Mouse (Mus musculus) intestine, postnatal 0 days (tissue): ENCODE measurements around the gene Arhgef15. TPM values are rescaled to one million over a fixed set of nuclear protein-coding genes. Genes with fewer than 3 reads are reported as not detected.

Experiments
- ATAC-seq: fragments of 200-750 bp; cut with Nextera tagmentation; 2 replicates; pipeline ENCODE4 v1.8.0; 2017; ENCODE audit warnings: mild to moderate bottlenecking, moderate TSS enrichment, moderate library complexity
- H3K27ac ChIP-seq: fragments of 300-500 bp; sonication (generic); 2 replicates; pipeline ENCODE4 v1.5.1; 2014; ENCODE audit warnings: mild to moderate bottlenecking, low read depth, low read length, moderate library complexity
- H3K27me3 ChIP-seq: fragments of 300-500 bp; sonication (generic); replicated peaks from 2 replicates; pipeline ENCODE4 v1.6.1; 2014; ENCODE audit warnings: low read length, mixed read lengths; ENCODE audit not compliant: control insufficient read depth, insufficient read depth
- H3K36me3 ChIP-seq: fragments of 300-500 bp; sonication (generic); 2 replicates; pipeline ENCODE4 v1.6.1; 2014; ENCODE audit warnings: mild to moderate bottlenecking, moderate library complexity; ENCODE audit not compliant: control insufficient read depth, insufficient read depth
- H3K4me1 ChIP-seq: fragments of 300-500 bp; sonication (generic); replicated peaks from 2 replicates; pipeline ENCODE4 v1.6.1; 2014; ENCODE audit warnings: antibody characterized with exemption, low read length, mixed read lengths; ENCODE audit not compliant: control insufficient read depth, insufficient read depth
- H3K4me2 ChIP-seq: fragments of 300-500 bp; sonication (generic); replicated peaks from 2 replicates; pipeline ENCODE4 v1.6.1; 2014; ENCODE audit warnings: low read depth, mild to moderate bottlenecking, moderate library complexity
- H3K4me3 ChIP-seq: fragments of 300-500 bp; sonication (generic); 2 replicates; pipeline ENCODE4 v1.5.1; 2014; ENCODE audit warnings: low read depth, low read length
- H3K9ac ChIP-seq: fragments of 300-500 bp; sonication (generic); 2 replicates; pipeline ENCODE4 v1.6.1; 2014; ENCODE audit warnings: mild to moderate bottlenecking, low read depth, low read length
- H3K9me3 ChIP-seq: fragments of 300-500 bp; sonication (generic); 2 replicates; pipeline ENCODE4 v1.6.1; 2016; ENCODE audit warnings: mixed run types; ENCODE audit not compliant: control insufficient read depth
- CTCF ChIP-seq: sonication (generic); IDR thresholded peaks from 2 replicates; pipeline ENCODE4 v1.5.1; 2016; ENCODE audit warnings: low read depth, mild to moderate bottlenecking, control low read depth, antibody characterized with exemption, moderate library complexity
- WGBS: fragments of 180-500 bp; shearing (Covaris S2); extraction: QIAGEN DNeasy Blood & Tissue Kit; methylation state at CpG from one replicate; pipeline ENCODE4 v1.1.7; 2014; 5-methylcytosine and 5-hydroxymethylcytosine counted together
- polyA plus RNA-seq: library from polyadenylated mRNA; unstranded; fragments of >200 nt; fragmentation: Nextera tagmentation; extraction: Ambion mirVana; gene quantifications from 2 replicates; pipeline ENCODE4 v1.2.1, GENCODE M21; 2015

Gene Arhgef15
- polyA plus RNA-seq, 1 experiment from 2014 or later: 2.6 TPM

DNA sequence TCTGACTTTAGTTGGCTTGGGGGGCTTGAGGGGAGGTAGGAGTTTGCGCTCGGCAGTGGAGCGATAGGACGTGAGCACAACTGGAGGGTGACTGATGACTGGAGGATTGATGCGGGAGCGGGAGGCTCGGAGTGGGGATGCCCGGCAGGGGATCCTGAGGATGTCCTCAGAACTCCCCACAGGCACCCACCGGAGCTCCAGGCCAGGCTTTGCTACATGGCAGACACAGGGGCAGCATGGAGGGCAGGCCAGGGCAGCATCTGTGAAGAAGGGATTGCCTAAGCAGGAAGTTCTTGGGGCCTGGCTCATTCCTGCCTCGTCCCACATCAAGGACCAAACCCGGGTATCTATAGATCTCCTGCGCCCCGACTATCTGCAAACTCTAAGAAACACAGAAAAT is 3.4 kb downstream of the Arhgef15 start:
- WGBS: 16% methylated on average over 13 of the region's 13 CpGs
- peak overlapping the region; percentile 66 for H3K4me2 ChIP-seq
- TF ChIP-seq CTCF: no peak
- 0 out of 2 replicates have a peak, but pooled peaks cover 2% of the 10 kb centered on the region for H3K4me1 ChIP-seq
- H3K27me3 ChIP-seq: peaks cover 20% of the 10 kb centered on the region
- peak overlapping the region; percentile 22; the same call in 1 of the 2 replicates for H3K9ac ChIP-seq
- peak overlapping the region; percentile 29 for H3K4me3 ChIP-seq
- no peak overlapping the region for H3K27ac ChIP-seq
- ATAC-seq: no peak
- no peaks in the 10 kb centered on the region for H3K9me3 ChIP-seq
- H3K36me3 ChIP-seq: no peaks in the 10 kb centered on the region

DNA sequence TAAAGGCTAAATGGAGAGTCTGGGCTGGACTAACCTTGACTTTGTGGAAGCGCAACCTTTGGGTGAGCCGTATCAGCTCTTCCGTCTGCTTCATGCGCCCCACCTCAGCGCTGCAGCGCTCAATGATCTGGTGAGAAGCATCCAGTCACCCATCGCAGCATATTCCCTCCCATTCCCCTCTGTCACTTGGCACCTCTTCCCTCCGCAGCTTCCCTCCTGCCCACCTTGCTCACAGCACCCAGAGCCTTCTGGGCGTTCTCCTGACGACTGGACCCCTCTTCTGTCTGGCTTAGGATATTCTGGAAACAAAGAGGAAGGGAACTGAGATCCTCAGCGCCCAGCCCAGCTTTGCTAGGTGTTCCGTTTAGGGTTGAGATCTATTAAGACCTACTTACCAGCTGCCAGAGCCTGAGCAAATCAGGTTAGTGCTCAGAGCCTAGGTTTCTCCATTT is 9.7 kb downstream of the Arhgef15 start:
- ATAC-seq: no peak
- Histone ChIP-seq H3K36me3 (no peaks in the 10 kb centered on the region), H3K4me2 (no peak overlapping the region; the same call in 1 of the 2 replicates), H3K9me3 (no peaks in the 10 kb centered on the region), H3K27me3 (0 out of 2 replicates have a peak, but pooled peaks cover 7% of the 10 kb centered on the region), H3K4me1 (no peaks in the 10 kb centered on the region), H3K27ac (no peak overlapping the region), H3K9ac (no peak overlapping the region), H3K4me3 (no peak overlapping the region)
- WGBS: 16% methylated on average over 12 of the region's 12 CpGs
- no peak for TF ChIP-seq CTCF

DNA sequence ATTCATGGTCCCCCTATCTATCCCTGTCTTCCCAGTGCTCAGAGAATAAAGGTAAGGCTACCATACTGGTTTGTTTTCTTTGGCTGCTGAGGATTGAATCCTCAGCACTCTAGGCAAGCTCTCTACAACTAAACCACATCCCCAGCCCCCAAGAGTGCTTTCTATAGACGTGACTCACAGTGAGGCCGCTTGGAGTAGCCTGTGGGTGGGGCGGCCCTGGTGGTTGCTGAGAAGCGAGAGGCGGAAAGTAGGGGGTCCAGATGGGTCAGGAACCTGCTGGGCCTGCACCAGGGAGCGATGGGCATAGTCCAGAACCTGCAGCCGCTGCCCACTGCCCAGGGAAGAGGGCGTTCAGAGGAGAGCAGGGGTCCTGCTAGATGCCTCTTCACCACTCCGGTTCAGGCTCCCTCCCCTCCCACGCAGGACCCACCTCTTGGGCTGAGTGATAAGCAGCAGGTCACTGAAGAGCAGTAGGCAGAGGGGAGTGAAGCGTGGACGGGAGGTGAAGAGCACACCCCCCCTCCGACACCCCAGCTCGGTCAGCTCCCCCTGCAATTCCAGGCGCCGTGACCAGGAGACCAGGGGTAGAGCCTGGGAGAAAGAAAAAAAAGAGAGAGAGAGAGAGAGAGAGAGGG is 10.4 kb downstream of the Arhgef15 start:
- no peak overlapping the region for H3K4me3 ChIP-seq
- ATAC-seq: no peak
- TF ChIP-seq CTCF: no peak
- H3K9me3 ChIP-seq: no peaks in the 10 kb centered on the region
- peak overlapping the region; percentile 13; the same call in 1 of the 2 replicates for H3K4me2 ChIP-seq
- WGBS: 14% methylated on average over 14 of the region's 16 CpGs
- 0 out of 2 replicates have a peak, but pooled peaks cover 7% of the 10 kb centered on the region for H3K27me3 ChIP-seq
- H3K9ac ChIP-seq: no peak overlapping the region
- no peaks in the 10 kb centered on the region for H3K4me1 ChIP-seq
- H3K27ac ChIP-seq: no peak overlapping the region
- H3K36me3 ChIP-seq: no peaks in the 10 kb centered on the region

DNA sequence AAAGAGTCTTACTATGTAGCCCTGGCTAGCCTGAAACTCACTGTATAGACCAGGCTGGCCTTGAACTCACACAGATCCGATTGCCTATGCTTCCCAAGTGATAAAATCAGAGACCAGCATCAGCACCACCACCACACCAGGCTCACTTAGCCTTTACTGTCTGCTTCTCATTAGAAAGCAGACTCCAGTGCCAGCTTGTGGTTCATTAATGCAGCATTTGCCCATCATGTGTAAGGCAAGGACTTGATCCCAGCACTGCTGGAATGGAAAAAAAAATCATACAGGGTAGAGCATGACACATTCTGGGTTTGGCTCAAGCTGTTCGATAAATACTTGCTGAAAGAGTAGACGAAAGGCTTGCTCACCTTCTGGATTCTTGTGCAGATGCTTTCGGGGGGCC is 11.3 kb downstream of the Arhgef15 start:
- 83% methylated on average over 4 of the region's 4 CpGs for WGBS
- TF ChIP-seq CTCF: no peak
- H3K4me2 ChIP-seq: no peak overlapping the region
- H3K36me3 ChIP-seq: no peaks in the 10 kb centered on the region
- ATAC-seq: no peak
- no peaks in the 10 kb centered on the region for H3K9me3 ChIP-seq
- no peaks in the 10 kb centered on the region for H3K4me1 ChIP-seq
- no peak overlapping the region for H3K4me3 ChIP-seq
- no peak overlapping the region for H3K9ac ChIP-seq
- H3K27me3 ChIP-seq: 0 out of 2 replicates have a peak, but pooled peaks cover 7% of the 10 kb centered on the region
- no peak overlapping the region for H3K27ac ChIP-seq

DNA sequence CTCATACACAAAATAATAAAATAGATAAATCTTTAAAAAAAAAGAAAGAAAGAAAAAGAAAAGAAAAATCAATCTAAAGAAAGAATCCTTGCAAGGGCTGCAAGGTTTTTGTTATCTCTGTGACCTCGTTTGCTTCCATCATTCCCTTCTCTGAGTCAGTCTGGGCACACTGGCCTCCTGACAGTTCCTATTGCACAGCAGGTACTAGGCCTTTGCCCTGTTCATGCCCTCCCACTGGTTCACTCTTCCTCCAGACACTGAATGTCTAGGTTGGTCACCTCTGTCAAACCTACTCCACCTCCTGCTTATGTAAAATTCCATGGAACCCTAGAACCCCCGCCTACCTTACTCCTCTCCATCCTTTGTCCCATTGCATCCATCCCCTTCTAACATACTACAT is 12.0 kb downstream of the Arhgef15 start:
- Histone ChIP-seq H3K4me3 (no peak overlapping the region), H3K36me3 (no peaks in the 10 kb centered on the region), H3K27me3 (0 out of 2 replicates have a peak, but pooled peaks cover 7% of the 10 kb centered on the region), H3K9ac (no peak overlapping the region), H3K4me2 (no peak overlapping the region), H3K9me3 (no peaks in the 10 kb centered on the region), H3K27ac (no peak overlapping the region), H3K4me1 (no peaks in the 10 kb centered on the region)
- TF ChIP-seq CTCF: no peak
- ATAC-seq: no peak
- 66% methylated on average over 2 of the region's 2 CpGs for WGBS

DNA sequence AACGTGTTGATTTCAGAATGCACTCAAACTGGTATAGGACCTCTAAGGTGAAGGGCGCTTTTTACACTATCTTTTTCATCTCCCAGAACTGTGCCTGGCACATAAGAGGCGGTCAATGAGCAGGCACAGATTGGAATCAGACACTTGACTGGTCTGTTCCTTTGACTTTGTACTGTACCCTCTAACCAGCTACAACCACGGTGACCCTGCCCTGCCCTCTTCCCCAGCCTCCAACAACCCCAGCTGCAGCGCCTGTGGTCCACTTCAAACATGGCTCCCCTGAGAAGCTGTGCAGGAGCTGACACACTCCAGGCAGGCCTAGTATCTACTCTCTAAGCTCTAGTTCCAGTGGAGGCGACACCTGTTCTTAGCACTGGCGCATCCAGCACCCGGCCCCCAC is 14.5 kb downstream of the Arhgef15 start:
- Histone ChIP-seq H3K4me1 (no peaks in the 10 kb centered on the region), H3K27me3 (0 out of 2 replicates have a peak, but pooled peaks cover 7% of the 10 kb centered on the region), H3K9ac (no peak overlapping the region), H3K9me3 (no peaks in the 10 kb centered on the region), H3K4me3 (no peak overlapping the region), H3K36me3 (no peaks in the 10 kb centered on the region), H3K27ac (no peak overlapping the region), H3K4me2 (no peak overlapping the region)
- ATAC-seq: no peak
- 88% methylated on average over 8 of the region's 8 CpGs for WGBS
- no peak for TF ChIP-seq CTCF
